Mouse (Mus musculus): ENCODE measurements around the gene Cep19. TPM values are rescaled to one million over a fixed set of nuclear protein-coding genes. Genes with fewer than 3 reads are reported as not detected.

Cep19 gene
- polyA plus RNA-seq, 1 experiment from 2014 or later = 32.7 TPM

DNA sequence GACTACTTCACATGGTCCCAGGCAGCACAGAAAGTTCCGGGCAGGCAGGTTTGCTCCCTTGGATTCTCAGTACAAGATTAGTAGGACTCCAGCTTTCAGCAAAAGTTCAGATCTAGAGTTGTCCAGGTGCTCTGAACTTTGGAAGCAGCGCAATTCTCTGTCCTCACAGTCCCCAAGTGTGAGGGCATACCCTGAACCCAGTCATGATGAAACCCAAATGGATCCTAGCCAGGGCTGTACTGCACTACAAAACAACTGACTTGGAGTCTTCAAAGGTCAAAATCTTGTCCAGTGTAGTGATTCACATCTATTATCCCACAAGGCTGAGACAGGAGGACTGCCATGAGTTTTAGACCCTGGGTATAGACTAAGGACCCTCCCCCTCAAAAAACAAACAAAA lies 57.8 kb downstream of the Cep19 start:
- ATAC-seq (ENCODE audit: insufficient number of reproducible peaks, insufficient read depth, low FRiP score, low TSS enrichment) = no peak
- WGBS = 86% methylated on average over 2 of the region's 2 CpGs
- no peaks in the 10 kb centered on the region for H3K27me3 ChIP-seq
- no peak overlapping the region for H3K4me3 ChIP-seq
- no peak overlapping the region for H3K27ac ChIP-seq
- no peaks in the 10 kb centered on the region for H3K36me3 ChIP-seq
- no peaks in the 10 kb centered on the region for H3K4me1 ChIP-seq
- no peak overlapping the region for H3K4me2 ChIP-seq (replicated peaks)
- no peak overlapping the region for H3K9ac ChIP-seq
- no peaks in the 10 kb centered on the region for H3K9me3 ChIP-seq

Other genes with a start within 250 kb of the Cep19 start
- gene Meltf, start 221.0 kb upstream of the Cep19 start, polyA plus RNA-seq (2016; fragmentation: Nextera tagmentation; extraction: Ambion mirVana) = 0.28 and 0.56 TPM in 2 replicates
- 1.1 and 1.6 TPM in 2 replicates for gene Pigz, start 165.9 kb upstream of the Cep19 start, polyA plus RNA-seq (2016; fragmentation: Nextera tagmentation; extraction: Ambion mirVana)
- gene 0610012G03Rik, start 151.3 kb upstream of the Cep19 start, polyA plus RNA-seq (2016; fragmentation: Nextera tagmentation; extraction: Ambion mirVana) = 85.2 and 93.3 TPM in 2 replicates
- 146 and 150 TPM in 2 replicates for gene Ncbp2, start 151.3 kb upstream of the Cep19 start, polyA plus RNA-seq (2016; fragmentation: Nextera tagmentation; extraction: Ambion mirVana)
- 22.2 and 23.1 TPM in 2 replicates for gene Senp5, start 96.5 kb upstream of the Cep19 start, polyA plus RNA-seq (2016; fragmentation: Nextera tagmentation; extraction: Ambion mirVana)
- gene Pak2, start 20.5 kb upstream of the Cep19 start, polyA plus RNA-seq (2016; fragmentation: Nextera tagmentation; extraction: Ambion mirVana) = 39.1 and 39.2 TPM in 2 replicates
- 138 and 141 TPM in 2 replicates for gene Pigx, start 60 bp upstream of the Cep19 start, polyA plus RNA-seq (2016; fragmentation: Nextera tagmentation; extraction: Ambion mirVana)
- 9.9 and 11.1 TPM in 2 replicates for gene Nrros, start 65.8 kb downstream of the Cep19 start, polyA plus RNA-seq (2016; fragmentation: Nextera tagmentation; extraction: Ambion mirVana)
- gene Bex6, start 80.0 kb downstream of the Cep19 start, polyA plus RNA-seq (2016; fragmentation: Nextera tagmentation; extraction: Ambion mirVana) = 0.22 and 0.31 TPM in 2 replicates
- 22.3 and 24.8 TPM in 2 replicates for gene Fbxo45, start 147.4 kb downstream of the Cep19 start, polyA plus RNA-seq (2016; fragmentation: Nextera tagmentation; extraction: Ambion mirVana)
- 16.6 and 18.0 TPM in 2 replicates for gene Wdr53, start 147.4 kb downstream of the Cep19 start, polyA plus RNA-seq (2016; fragmentation: Nextera tagmentation; extraction: Ambion mirVana)
- 0.15 TPM in 1 of 2 replicates, not detected in the other for gene Smco1, start 171.7 kb downstream of the Cep19 start, polyA plus RNA-seq (2016; fragmentation: Nextera tagmentation; extraction: Ambion mirVana)
- 33.8 and 41.8 TPM in 2 replicates for gene Rnf168, start 177.7 kb downstream of the Cep19 start, polyA plus RNA-seq (2016; fragmentation: Nextera tagmentation; extraction: Ambion mirVana)
- 31.9 and 33.2 TPM in 2 replicates for gene Ubxn7, start 232.5 kb downstream of the Cep19 start, polyA plus RNA-seq (2016; fragmentation: Nextera tagmentation; extraction: Ambion mirVana)